Mouse (Mus musculus): ENCODE measurements around the gene Cenph. TPM values are rescaled to one million over a fixed set of nuclear protein-coding genes. Genes with fewer than 3 reads are reported as not detected.

The Cenph gene
- polyA plus RNA-seq, 1 experiment from 2014 or later = 14.5 TPM

DNA sequence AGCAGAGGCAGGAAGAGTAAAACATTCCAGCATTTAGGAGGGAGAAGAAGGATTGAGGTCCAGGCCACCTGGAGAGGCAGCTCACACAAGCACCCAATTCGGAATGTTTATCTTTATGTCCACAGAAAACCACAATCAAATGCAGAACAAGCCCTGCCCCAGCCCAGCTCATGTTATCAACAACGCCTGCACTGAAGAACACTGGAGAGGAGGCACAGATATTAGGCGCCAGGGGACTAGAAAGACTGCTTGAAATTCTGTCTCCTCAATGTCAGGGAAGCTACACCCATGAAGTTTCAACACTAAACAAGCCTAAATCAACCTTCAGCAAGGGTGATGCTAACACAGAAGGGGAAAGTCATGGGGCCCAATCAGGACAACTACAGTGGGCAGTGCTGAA is 1.8 kb upstream of the Cenph start:
- no peak for ATAC-seq
- 82% methylated on average over 3 of the region's 3 CpGs for WGBS

DNA sequence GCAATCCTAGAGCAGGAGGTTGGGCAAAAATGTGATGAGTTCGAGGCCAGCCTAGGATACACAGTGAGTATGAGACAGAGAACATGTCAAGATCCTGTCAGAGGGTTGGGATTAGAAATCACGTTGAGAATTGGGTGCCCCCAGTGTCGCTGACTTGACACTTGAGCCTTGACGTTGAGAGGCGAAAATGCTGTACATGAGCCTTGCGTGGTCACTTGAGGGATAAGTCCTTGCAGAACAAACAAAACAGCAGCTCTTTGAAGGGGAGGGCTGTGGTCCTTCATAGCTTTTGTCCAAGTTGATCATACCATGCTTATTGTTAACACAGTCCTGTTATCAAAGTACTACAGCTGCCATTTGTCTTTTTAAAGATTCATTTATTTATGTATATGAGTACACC is 1.0 kb upstream of the Cenph start:
- 0 out of 2 replicates have a peak, but pooled peaks have one; percentile 10 for ATAC-seq
- Histone ChIP-seq H3K9ac (replicated peaks) (0 out of 2 replicates have a peak overlapping the region, but pooled peaks have one; percentile 64), H3K4me3 (replicated peaks) (peak overlapping the region; percentile 82; the same call in 1 of the 2 replicates), H3K36me3 (no peaks in the 10 kb centered on the region; the same call in 1 of the 2 replicates), H3K9me3 (no peaks in the 10 kb centered on the region), H3K27ac (no peak overlapping the region), H3K27me3 (no peaks in the 10 kb centered on the region), H3K4me1 (replicated peaks) (peaks cover 19% of the 10 kb centered on the region), H3K4me2 (replicated peaks) (peak overlapping the region; percentile 98)
- WGBS = 71% methylated on average over 6 of the region's 6 CpGs

More for the DNA sequence above, 1.8 kb upstream of the Cenph start:
- H3K36me3 ChIP-seq = no peaks in the 10 kb centered on the region; the same call in 1 of the 2 replicates
- H3K9ac ChIP-seq (replicated peaks) = no peak overlapping the region
- H3K27ac ChIP-seq = no peak overlapping the region
- peaks cover 19% of the 10 kb centered on the region for H3K4me1 ChIP-seq (replicated peaks)
- H3K9me3 ChIP-seq = no peaks in the 10 kb centered on the region
- H3K4me2 ChIP-seq (replicated peaks) = no peak overlapping the region
- H3K4me3 ChIP-seq (replicated peaks) = no peak overlapping the region
- H3K27me3 ChIP-seq = no peaks in the 10 kb centered on the region

GRCm38 (mm10) chr13:100776056-100776419 is 339 bp upstream of the Cenph start:
- H3K4me2 ChIP-seq (replicated peaks) = peak overlapping the region; percentile 98
- WGBS = 14% methylated on average over 8 of the region's 8 CpGs
- no peaks in the 10 kb centered on the region for H3K27me3 ChIP-seq
- no peaks in the 10 kb centered on the region for H3K9me3 ChIP-seq
- H3K4me1 ChIP-seq (replicated peaks) = peaks cover 19% of the 10 kb centered on the region
- peak overlapping the region; percentile 64 for H3K9ac ChIP-seq (replicated peaks)
- H3K27ac ChIP-seq = peak overlapping the region; percentile 62
- peaks cover 3% of the 10 kb centered on the region; the same call in 1 of the 2 replicates for H3K36me3 ChIP-seq
- no peak for ATAC-seq
- H3K4me3 ChIP-seq (replicated peaks) = peak overlapping the region; percentile 82

DNA sequence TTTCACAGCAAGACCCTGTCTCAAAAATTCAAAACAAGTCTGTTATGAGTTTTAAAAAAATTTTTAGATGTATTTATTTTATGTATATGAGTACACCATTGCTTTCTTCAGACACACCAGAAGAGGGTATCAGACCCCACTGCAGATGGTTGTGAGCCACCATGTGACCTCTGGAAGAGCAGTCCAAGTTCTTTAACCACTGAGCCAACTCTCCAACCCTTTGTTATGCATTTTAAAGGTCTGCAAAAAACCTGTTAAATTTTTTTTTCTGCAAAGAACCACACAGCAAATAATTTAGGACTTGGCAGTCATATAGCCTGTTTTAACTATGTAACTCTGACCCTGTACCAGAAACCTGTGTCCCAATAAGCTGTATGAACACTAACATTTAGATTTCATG is 995 bp downstream of the Cenph start:
- no peak overlapping the region for H3K27ac ChIP-seq
- peaks cover 16% of the 10 kb centered on the region for H3K36me3 ChIP-seq
- no peaks in the 10 kb centered on the region for H3K27me3 ChIP-seq
- no peaks in the 10 kb centered on the region for H3K9me3 ChIP-seq
- peaks cover 19% of the 10 kb centered on the region for H3K4me1 ChIP-seq (replicated peaks)
- H3K4me2 ChIP-seq (replicated peaks) = peak overlapping the region; percentile 98
- peak overlapping the region; percentile 74; the same call in 1 of the 2 replicates for H3K9ac ChIP-seq (replicated peaks)
- H3K4me3 ChIP-seq (replicated peaks) = peak overlapping the region; percentile 82
- no peak for ATAC-seq

DNA sequence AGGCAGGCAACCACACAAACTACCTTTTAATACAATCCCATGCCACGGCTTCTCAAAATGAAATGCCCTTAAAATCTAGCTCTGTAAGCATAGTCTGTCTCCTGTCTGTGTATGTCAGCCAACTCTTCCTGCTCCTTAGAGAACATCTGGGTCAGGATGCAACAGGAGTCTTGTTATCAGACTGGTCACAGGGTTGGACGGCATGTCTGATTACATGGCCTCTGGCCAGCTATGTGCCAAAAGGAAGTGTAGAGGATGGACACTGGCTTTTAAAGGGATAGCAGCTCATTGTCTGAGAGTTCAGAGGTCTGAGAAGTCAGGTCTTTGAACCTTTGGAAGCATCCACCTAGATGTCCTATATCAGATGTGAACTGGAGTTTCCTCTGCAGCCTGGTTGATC is 20.4 kb downstream of the Cenph start:
- H3K4me1 ChIP-seq (replicated peaks) = no peaks in the 10 kb centered on the region
- H3K27ac ChIP-seq = no peak overlapping the region
- no peak for ATAC-seq
- no peak overlapping the region for H3K9ac ChIP-seq (replicated peaks)
- no peak overlapping the region for H3K4me3 ChIP-seq (replicated peaks)
- H3K27me3 ChIP-seq = no peaks in the 10 kb centered on the region
- no peak overlapping the region for H3K4me2 ChIP-seq (replicated peaks)
- H3K36me3 ChIP-seq = peaks cover 6% of the 10 kb centered on the region; the same call in 1 of the 2 replicates
- H3K9me3 ChIP-seq = no peaks in the 10 kb centered on the region
- WGBS = 90% methylated on average over 2 of the region's 2 CpGs

- ATAC-seq = no peak
- H3K36me3 ChIP-seq = no peaks in the 10 kb centered on the region
- 62% methylated on average over 4 of the region's 4 CpGs for WGBS
- no peak overlapping the region for H3K9ac ChIP-seq (replicated peaks)
- H3K27me3 ChIP-seq = no peaks in the 10 kb centered on the region
- H3K27ac ChIP-seq = no peak overlapping the region
- H3K4me3 ChIP-seq (replicated peaks) = no peak overlapping the region
- H3K4me1 ChIP-seq (replicated peaks) = no peaks in the 10 kb centered on the region
- H3K9me3 ChIP-seq = no peaks in the 10 kb centered on the region
- no peak overlapping the region for H3K4me2 ChIP-seq (replicated peaks)
Measured at GRCm38 (mm10) chr13:100754186-100754585, 21.5 kb downstream of the Cenph start.

DNA sequence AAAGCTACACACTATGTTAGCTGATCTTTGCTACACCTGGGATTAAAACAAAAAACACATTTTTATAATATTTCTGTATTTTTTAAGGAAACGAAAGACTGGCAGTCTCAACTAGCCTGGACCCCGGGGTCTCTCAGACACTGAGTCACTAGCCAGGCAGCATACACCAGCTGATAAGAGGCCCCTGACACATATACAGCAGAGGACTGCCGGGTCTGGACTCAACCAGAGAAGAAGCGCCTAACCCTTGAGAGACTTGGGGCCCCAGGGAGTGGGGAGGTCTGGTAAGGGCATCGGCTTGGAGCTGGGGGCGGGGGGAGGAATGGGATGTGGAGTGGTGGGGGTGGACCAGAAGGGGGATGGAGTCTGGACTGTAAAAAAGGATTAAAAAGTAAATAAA is 22.7 kb downstream of the Cenph start:
- H3K36me3 ChIP-seq = no peaks in the 10 kb centered on the region
- H3K4me2 ChIP-seq (replicated peaks) = no peak overlapping the region
- H3K4me3 ChIP-seq (replicated peaks) = no peak overlapping the region
- no peak for ATAC-seq
- WGBS = 84% methylated on average over 6 of the region's 6 CpGs
- no peak overlapping the region for H3K27ac ChIP-seq
- H3K4me1 ChIP-seq (replicated peaks) = no peaks in the 10 kb centered on the region
- no peaks in the 10 kb centered on the region for H3K9me3 ChIP-seq
- no peak overlapping the region for H3K9ac ChIP-seq (replicated peaks)
- no peaks in the 10 kb centered on the region for H3K27me3 ChIP-seq

- Histone ChIP-seq H3K4me3 (replicated peaks) (no peak overlapping the region), H3K36me3 (no peaks in the 10 kb centered on the region), H3K4me1 (replicated peaks) (no peaks in the 10 kb centered on the region), H3K9me3 (no peaks in the 10 kb centered on the region), H3K27ac (no peak overlapping the region), H3K27me3 (no peaks in the 10 kb centered on the region), H3K9ac (replicated peaks) (no peak overlapping the region), H3K4me2 (replicated peaks) (no peak overlapping the region)
- no peak for ATAC-seq
- 88% methylated on average over 8 of the region's 8 CpGs for WGBS
Measured at GRCm38 (mm10) chr13:100752529-100752928, 23.2 kb downstream of the Cenph start.

- 90% methylated on average over 3 of the region's 3 CpGs for WGBS
- Histone ChIP-seq H3K36me3 (no peaks in the 10 kb centered on the region), H3K27ac (no peak overlapping the region), H3K4me3 (replicated peaks) (no peak overlapping the region), H3K4me1 (replicated peaks) (no peaks in the 10 kb centered on the region), H3K9ac (replicated peaks) (no peak overlapping the region), H3K4me2 (replicated peaks) (no peak overlapping the region), H3K9me3 (no peaks in the 10 kb centered on the region), H3K27me3 (no peaks in the 10 kb centered on the region)
- ATAC-seq = no peak
Measured at GRCm38 (mm10) chr13:100751402-100751801, 24.3 kb downstream of the Cenph start.

- 86% methylated on average over 5 of the region's 5 CpGs for WGBS
Measured at GRCm38 (mm10) chr13:100750799-100751198, 24.9 kb downstream of the Cenph start.

GRCm38 (mm10) chr13:100748638-100749037 is 27.1 kb downstream of the Cenph start:
- Histone ChIP-seq H3K27me3 (no peaks in the 10 kb centered on the region), H3K4me1 (replicated peaks) (peaks cover 4% of the 10 kb centered on the region), H3K9me3 (no peaks in the 10 kb centered on the region), H3K36me3 (no peaks in the 10 kb centered on the region), H3K4me3 (replicated peaks) (no peak overlapping the region), H3K4me2 (replicated peaks) (no peak overlapping the region), H3K9ac (replicated peaks) (no peak overlapping the region), H3K27ac (no peak overlapping the region)
- 40% methylated on average over 8 of the region's 8 CpGs for WGBS
- no peak for ATAC-seq

More at GRCm38 (mm10) chr13:100750799-100751198, 24.9 kb downstream of the Cenph start:
- Histone ChIP-seq H3K4me1 (replicated peaks) (no peaks in the 10 kb centered on the region), H3K27ac (no peak overlapping the region), H3K9ac (replicated peaks) (no peak overlapping the region), H3K4me2 (replicated peaks) (no peak overlapping the region), H3K9me3 (no peaks in the 10 kb centered on the region), H3K4me3 (replicated peaks) (no peak overlapping the region), H3K36me3 (no peaks in the 10 kb centered on the region), H3K27me3 (no peaks in the 10 kb centered on the region)
- no peak for ATAC-seq

- no peak overlapping the region for H3K27ac ChIP-seq
- no peak overlapping the region for H3K4me3 ChIP-seq (replicated peaks)
- H3K4me2 ChIP-seq (replicated peaks) = no peak overlapping the region
- no peak overlapping the region for H3K9ac ChIP-seq (replicated peaks)
- H3K9me3 ChIP-seq = no peaks in the 10 kb centered on the region
- peaks cover 13% of the 10 kb centered on the region for H3K4me1 ChIP-seq (replicated peaks)
- 90% methylated on average over 3 of the region's 3 CpGs for WGBS
- no peak for ATAC-seq
- H3K36me3 ChIP-seq = no peaks in the 10 kb centered on the region
- H3K27me3 ChIP-seq = no peaks in the 10 kb centered on the region
Measured at GRCm38 (mm10) chr13:100746090-100746489, 29.6 kb downstream of the Cenph start.
